Mouse (Mus musculus) embryonic facial prominence, embryonic 15.5 days (tissue): ENCODE measurements around the gene 4930578C19Rik. TPM values are rescaled to one million over a fixed set of nuclear protein-coding genes. Genes with fewer than 3 reads are reported as not detected.
"Not testable (repeated sequence)": the region's sequence is repeated elsewhere in the genome, so short reads cannot be mapped to it uniquely, and the experiment has no call there.

ENCODE experiments used
- ATAC-seq: fragments of 200-750 bp; cut with Nextera tagmentation; 2 replicates; pipeline ENCODE4 v1.8.0; 2017; ENCODE audit warnings: low read depth, moderate TSS enrichment; ENCODE audit not compliant: insufficient number of reproducible peaks, low FRiP score, low TSS enrichment
- H3K27ac ChIP-seq: fragments of 300-500 bp; sonication (generic); replicated peaks from 2 replicates; pipeline ENCODE4 v1.5.1; 2015; ENCODE audit warnings: mild to moderate bottlenecking, inconsistent platforms
- H3K27me3 ChIP-seq: fragments of 300-500 bp; sonication (generic); 2 replicates; pipeline ENCODE4 v1.6.1; 2015; ENCODE audit warnings: inconsistent platforms
- H3K36me3 ChIP-seq: fragments of 300-500 bp; sonication (generic); 2 replicates; pipeline ENCODE4 v1.6.1; 2015; ENCODE audit warnings: mild to moderate bottlenecking, inconsistent platforms
- H3K4me1 ChIP-seq: fragments of 300-500 bp; sonication (generic); 2 replicates; pipeline ENCODE4 v1.6.1; 2015; ENCODE audit warnings: inconsistent platforms
- H3K4me2 ChIP-seq: fragments of 300-500 bp; sonication (generic); replicated peaks from 2 replicates; pipeline ENCODE4 v1.6.1; 2015; ENCODE audit warnings: mild to moderate bottlenecking, inconsistent platforms
- H3K4me3 ChIP-seq: fragments of 300-500 bp; sonication (generic); replicated peaks from 2 replicates; pipeline ENCODE4 v1.5.1; 2015; ENCODE audit warnings: mild to moderate bottlenecking, inconsistent platforms
- H3K9ac ChIP-seq: fragments of 300-500 bp; sonication (generic); 2 replicates; pipeline ENCODE4 v1.6.1; 2015; ENCODE audit warnings: inconsistent platforms
- H3K9me3 ChIP-seq: fragments of 300-500 bp; sonication (generic); replicated peaks from 2 replicates; pipeline ENCODE4 v1.6.1; 2016; ENCODE audit warnings: inconsistent platforms
- WGBS: fragments of 180-500 bp; shearing (Covaris S2); methylation state at CpG from one replicate; pipeline ENCODE4 v1.1.7; 2015; 5-methylcytosine and 5-hydroxymethylcytosine counted together
- polyA plus RNA-seq: library from polyadenylated mRNA; unstranded; fragments of >200 nt; fragmentation: Nextera tagmentation; extraction: Ambion mirVana; gene quantifications from 2 replicates; pipeline ENCODE4 v1.2.1, GENCODE M21; 2015

Gene 4930578C19Rik
- polyA plus RNA-seq, 1 experiment from 2014 or later = 1.1 TPM

- Histone ChIP-seq H3K4me3 (no peak overlapping the region), H3K4me1 (no peaks in the 10 kb centered on the region), H3K27me3 (no peaks in the 10 kb centered on the region), H3K9ac (no peak overlapping the region), H3K9me3 (no peaks in the 10 kb centered on the region), H3K4me2 (no peak overlapping the region), H3K27ac (no peak overlapping the region), H3K36me3 (no peaks in the 10 kb centered on the region)
- WGBS = 35% methylated on average over 2 of the region's 2 CpGs
- no peak for ATAC-seq
Measured at GRCm38 (mm10) chrX:18409598-18409997, 51.6 kb downstream of the 4930578C19Rik start.

- Histone ChIP-seq H3K4me3 (no peak overlapping the region), H3K36me3 (no peaks in the 10 kb centered on the region), H3K9ac (no peak overlapping the region), H3K4me2 (no peak overlapping the region), H3K27ac (no peak overlapping the region), H3K27me3 (no peaks in the 10 kb centered on the region), H3K4me1 (no peaks in the 10 kb centered on the region), H3K9me3 (no peaks in the 10 kb centered on the region)
- 46% methylated on average over 10 of the region's 10 CpGs for WGBS
- ATAC-seq = no peak
Measured at GRCm38 (mm10) chrX:18402296-18402695, 58.9 kb downstream of the 4930578C19Rik start.

- Histone ChIP-seq H3K36me3 (no peaks in the 10 kb centered on the region), H3K4me2 (no peak overlapping the region), H3K27me3 (no peaks in the 10 kb centered on the region), H3K4me3 (no peak overlapping the region), H3K4me1 (no peaks in the 10 kb centered on the region), H3K9ac (no peak overlapping the region), H3K9me3 (no peaks in the 10 kb centered on the region), H3K27ac (no peak overlapping the region)
- no peak for ATAC-seq
- 84% methylated on average over 2 of the region's 2 CpGs for whole genome bisulfite sequencing
Measured at GRCm38 (mm10) chrX:18396700-18397099, 64.5 kb downstream of the 4930578C19Rik start.

GRCm38 (mm10) chrX:18384181-18384580 lies 77.0 kb downstream of the 4930578C19Rik start:
- not testable (repeated sequence) for H3K4me1 ChIP-seq, ATAC-seq

More at GRCm38 (mm10) chrX:18384181-18384580, 77.0 kb downstream of the 4930578C19Rik start:
- H3K27ac ChIP-seq, H3K9ac ChIP-seq, H3K36me3 ChIP-seq, H3K4me2 ChIP-seq, H3K4me3 ChIP-seq, H3K9me3 ChIP-seq, H3K27me3 ChIP-seq: not testable (repeated sequence)
- 81% methylated on average over 5 of the region's 5 CpGs for WGBS
